Mouse (Mus musculus): ENCODE measurements around the gene Brsk1. TPM values are rescaled to one million over a fixed set of nuclear protein-coding genes. Genes with fewer than 3 reads are reported as not detected.

The Brsk1 gene
- polyA plus RNA-seq, 1 experiment from 2014 or later, result 0.10 TPM

- Histone ChIP-seq H3K27ac (peak overlapping the region; percentile 99), H3K4me2 (peak overlapping the region; percentile 96), H3K36me3 (peaks cover 49% of the 10 kb centered on the region), H3K9ac (peak overlapping the region; percentile 64), H3K27me3 (no peaks in the 10 kb centered on the region), H3K9me3 (replicated peaks) (no peaks in the 10 kb centered on the region), H3K4me1 (replicated peaks) (peaks cover 92% of the 10 kb centered on the region), H3K4me3 (replicated peaks) (no peak overlapping the region)
- peak; percentile 59 for DNase-seq
- 44% methylated on average over 2 of the region's 2 CpGs for WGBS (ENCODE audit: insufficient replicate concordance)
- ATAC-seq (ENCODE audit: low read depth), result peak; percentile 15
These were observed 58.8 kb downstream of the Brsk1 start for GRCm38 (mm10) chr7:4749169-4749568.

- DNase-seq (peak; percentile 73), ATAC-seq (ENCODE audit: low read depth) (peak; percentile 73)
- Histone ChIP-seq H3K36me3 (peaks cover 20% of the 10 kb centered on the region), H3K9ac (peak overlapping the region; percentile 81), H3K27me3 (no peaks in the 10 kb centered on the region), H3K4me3 (replicated peaks) (peak overlapping the region; percentile 71), H3K4me1 (replicated peaks) (peaks cover 61% of the 10 kb centered on the region), H3K27ac (peak overlapping the region; percentile 99), H3K9me3 (replicated peaks) (no peaks in the 10 kb centered on the region), H3K4me2 (peak overlapping the region; percentile 88)
- WGBS (ENCODE audit: insufficient replicate concordance), result 2% methylated on average over 30 of the region's 30 CpGs
These were observed 61.8 kb downstream of the Brsk1 start for GRCm38 (mm10) chr7:4751971-4752820.

- Histone ChIP-seq H3K27me3 (0 out of 2 replicates have a peak, but pooled peaks cover 2% of the 10 kb centered on the region), H3K4me1 (replicated peaks) (peaks cover 53% of the 10 kb centered on the region), H3K4me2 (peak within 1 kb of the TSS; percentile 88), H3K27ac (peak within 1 kb of the TSS; percentile 99), H3K9ac (peak within 1 kb of the TSS; percentile 81), H3K36me3 (peaks cover 20% of the 10 kb centered on the region), H3K4me3 (replicated peaks) (peak within 1 kb of the TSS; percentile 71), H3K9me3 (replicated peaks) (no peaks in the 10 kb centered on the region)
- DNase-seq, result peak; percentile 92
- 3% methylated on average over 24 of the region's 24 CpGs for WGBS (ENCODE audit: insufficient replicate concordance)
- ATAC-seq (ENCODE audit: low read depth), result peak; percentile 82
These were observed 62.6 kb downstream of the Brsk1 start, which contains the start of gene Cox6b2 for GRCm38 (mm10) chr7:4752821-4753570. TSS of gene Cox6b2 (minus strand) at chr7:4753094.

- ATAC-seq (ENCODE audit: low read depth), result no peak
These were observed 69.3 kb downstream of the Brsk1 start for GRCm38 (mm10) chr7:4759670-4760069.

GRCm38 (mm10) chr7:4764946-4765710, 74.7 kb downstream of the Brsk1 start:
- Histone ChIP-seq H3K9me3 (replicated peaks) (no peaks in the 10 kb centered on the region), H3K4me3 (replicated peaks) (no peak overlapping the region), H3K27ac (no peak overlapping the region), H3K27me3 (peaks cover 40% of the 10 kb centered on the region), H3K9ac (0 out of 2 replicates have a peak overlapping the region, but pooled peaks have one; percentile 23), H3K4me2 (no peak overlapping the region), H3K4me1 (replicated peaks) (no peaks in the 10 kb centered on the region), H3K36me3 (no peaks in the 10 kb centered on the region)
- DNase-seq (no peak), ATAC-seq (ENCODE audit: low read depth) (no peak)
- WGBS (ENCODE audit: insufficient replicate concordance), result 30% methylated on average over 4 of the region's 4 CpGs

More at GRCm38 (mm10) chr7:4759670-4760069, 69.3 kb downstream of the Brsk1 start:
- no peak overlapping the region for H3K9ac ChIP-seq
- no peaks in the 10 kb centered on the region for H3K4me1 ChIP-seq (replicated peaks)
- H3K4me2 ChIP-seq, result no peak overlapping the region
- peaks cover 34% of the 10 kb centered on the region for H3K27me3 ChIP-seq
- H3K4me3 ChIP-seq (replicated peaks), result no peak overlapping the region
- no peak overlapping the region for H3K27ac ChIP-seq
- WGBS (ENCODE audit: insufficient replicate concordance), result 50% methylated on average over 1 of the region's 1 CpGs
- H3K36me3 ChIP-seq, result no peaks in the 10 kb centered on the region
- DNase-seq, result no peak
- no peaks in the 10 kb centered on the region for H3K9me3 ChIP-seq (replicated peaks)

Other genes with a start within 250 kb of the Brsk1 start
- 7.7 and 7.9 TPM in 2 replicates for gene Rdh13, start 245.0 kb upstream of the Brsk1 start, polyA plus RNA-seq (2015; fragmentation: Nextera tagmentation; extraction: Ambion mirVana)
- 1.4 TPM in 2 replicates for gene Eps8l1, start 229.9 kb upstream of the Brsk1 start, polyA plus RNA-seq (2015; fragmentation: Nextera tagmentation; extraction: Ambion mirVana)
- gene Ppp1r12c, start 188.9 kb upstream of the Brsk1 start, polyA plus RNA-seq (2015; fragmentation: Nextera tagmentation; extraction: Ambion mirVana), result 17.1 and 18.8 TPM in 2 replicates
- 13.2 and 13.4 TPM in 2 replicates for gene Tnnt1, start 174.2 kb upstream of the Brsk1 start, polyA plus RNA-seq (2015; fragmentation: Nextera tagmentation; extraction: Ambion mirVana)
- gene Tnni3, start 166.4 kb upstream of the Brsk1 start, polyA plus RNA-seq (2015; fragmentation: Nextera tagmentation; extraction: Ambion mirVana), result 1.1 and 4.5 TPM in 2 replicates
- gene Dnaaf3, start 158.2 kb upstream of the Brsk1 start, polyA plus RNA-seq (2015; fragmentation: Nextera tagmentation; extraction: Ambion mirVana), result 0.13 and 0.24 TPM in 2 replicates
- 0.39 and 0.46 TPM in 2 replicates for gene Syt5, start 143.1 kb upstream of the Brsk1 start, polyA plus RNA-seq (2015; fragmentation: Nextera tagmentation; extraction: Ambion mirVana)
- not detected in 2 replicates for gene Ptprh, start 86.6 kb upstream of the Brsk1 start, polyA plus RNA-seq (2015; fragmentation: Nextera tagmentation; extraction: Ambion mirVana)
- 22.6 and 25.1 TPM in 2 replicates for gene Tmem86b, start 59.2 kb upstream of the Brsk1 start, polyA plus RNA-seq (2015; fragmentation: Nextera tagmentation; extraction: Ambion mirVana)
- gene Ppp6r1, start 31.6 kb upstream of the Brsk1 start, polyA plus RNA-seq (2015; fragmentation: Nextera tagmentation; extraction: Ambion mirVana), result 5.7 and 7.1 TPM in 2 replicates
- gene Hspbp1, start 5.5 kb upstream of the Brsk1 start, polyA plus RNA-seq (2015; fragmentation: Nextera tagmentation; extraction: Ambion mirVana), result 77.8 and 83.4 TPM in 2 replicates
- gene Tmem150b, start 34.6 kb downstream of the Brsk1 start, polyA plus RNA-seq (2015; fragmentation: Nextera tagmentation; extraction: Ambion mirVana), result 0.09 and 0.15 TPM in 2 replicates
- 61.6 and 63.9 TPM in 2 replicates for gene Kmt5c, start 49.5 kb downstream of the Brsk1 start, polyA plus RNA-seq (2015; fragmentation: Nextera tagmentation; extraction: Ambion mirVana)
- 98.6 and 105 TPM in 2 replicates for gene Cox6b2, start 62.5 kb downstream of the Brsk1 start, polyA plus RNA-seq (2015; fragmentation: Nextera tagmentation; extraction: Ambion mirVana)
- not detected in 2 replicates for gene Fam71e2, start 80.7 kb downstream of the Brsk1 start, polyA plus RNA-seq (2015; fragmentation: Nextera tagmentation; extraction: Ambion mirVana)
- gene Il11, start 92.3 kb downstream of the Brsk1 start, polyA plus RNA-seq (2015; fragmentation: Nextera tagmentation; extraction: Ambion mirVana), result 0.05 TPM in 1 of 2 replicates, not detected in the other
- 0.44 TPM in 1 of 2 replicates, not detected in the other for gene Tmem190, start 92.3 kb downstream of the Brsk1 start, polyA plus RNA-seq (2015; fragmentation: Nextera tagmentation; extraction: Ambion mirVana)
- gene Tmem238, start 99.1 kb downstream of the Brsk1 start, polyA plus RNA-seq (2015; fragmentation: Nextera tagmentation; extraction: Ambion mirVana), result 13.7 and 14.6 TPM in 2 replicates
- 242 and 279 TPM in 2 replicates for gene Rpl28, start 102.3 kb downstream of the Brsk1 start, polyA plus RNA-seq (2015; fragmentation: Nextera tagmentation; extraction: Ambion mirVana)
- 282 and 292 TPM in 2 replicates for gene Ube2s, start 122.0 kb downstream of the Brsk1 start, polyA plus RNA-seq (2015; fragmentation: Nextera tagmentation; extraction: Ambion mirVana)
- not detected in 2 replicates for gene Shisa7, start 154.1 kb downstream of the Brsk1 start, polyA plus RNA-seq (2015; fragmentation: Nextera tagmentation; extraction: Ambion mirVana)
- gene Isoc2b, start 179.7 kb downstream of the Brsk1 start, polyA plus RNA-seq (2015; fragmentation: Nextera tagmentation; extraction: Ambion mirVana), result 3.1 and 3.8 TPM in 2 replicates
- gene Isoc2a, start 186.5 kb downstream of the Brsk1 start, polyA plus RNA-seq (2015; fragmentation: Nextera tagmentation; extraction: Ambion mirVana), result 0.45 and 0.52 TPM in 2 replicates
- 0.07 TPM in 1 of 2 replicates, not detected in the other for gene Gm36210, start 215.9 kb downstream of the Brsk1 start, polyA plus RNA-seq (2015; fragmentation: Nextera tagmentation; extraction: Ambion mirVana)
- gene Zfp628, start 224.6 kb downstream of the Brsk1 start, polyA plus RNA-seq (2015; fragmentation: Nextera tagmentation; extraction: Ambion mirVana), result 1.4 and 1.6 TPM in 2 replicates
- gene Nat14, start 231.4 kb downstream of the Brsk1 start, polyA plus RNA-seq (2015; fragmentation: Nextera tagmentation; extraction: Ambion mirVana), result 0.57 and 0.67 TPM in 2 replicates
- gene Ssc5d, start 235.2 kb downstream of the Brsk1 start, polyA plus RNA-seq (2015; fragmentation: Nextera tagmentation; extraction: Ambion mirVana), result 0.03 and 0.09 TPM in 2 replicates

Data from liver, embryonic 13.5 days (tissue).